Mouse (Mus musculus) ES-E14 (cell line): ENCODE results near the gene Zbtb43.

Experiments
- CHD2 ChIP-seq: IDR thresholded peaks from 2 replicates; pipeline ENCODE4 v1.6.1; 2014; ENCODE audit warnings: mild to moderate bottlenecking, low read depth, low read length, inconsistent platforms
- ZC3H11A ChIP-seq: IDR thresholded peaks from 2 replicates; pipeline ENCODE4 v1.6.1; 2012; ENCODE audit warnings: low read depth, mild to moderate bottlenecking, inconsistent platforms, low read length, borderline replicate concordance
- ZNF384 ChIP-seq: IDR thresholded peaks from 2 replicates; pipeline ENCODE4 v1.6.1; 2012; ENCODE audit warnings: low read depth, low read length, inconsistent platforms

DNA sequence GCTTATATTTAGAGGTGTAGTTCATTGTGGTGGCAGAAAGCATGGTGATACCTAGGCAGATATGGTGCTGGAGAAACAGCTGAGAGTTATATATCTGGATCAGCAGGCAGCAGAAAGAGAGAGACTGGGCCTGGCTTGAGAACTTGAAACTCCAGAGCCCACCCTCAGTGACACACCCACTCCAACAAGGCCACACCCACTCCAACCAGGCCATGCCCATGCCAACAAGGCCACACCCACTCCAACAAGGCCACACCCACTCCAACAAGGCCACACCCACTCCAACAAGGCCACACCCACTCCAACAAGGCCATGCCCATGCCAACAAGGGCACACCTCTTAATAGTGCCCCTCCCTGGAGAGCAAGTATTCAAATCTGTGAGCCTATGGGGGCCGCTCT, 42.4 kb upstream of the Zbtb43 start:
- TF ChIP-seq CHD2 = no peak
- no peak for TF ChIP-seq ZNF384
- TF ChIP-seq ZC3H11A = no peak
